In genomic region chr17:25184961-25185360, GRCm38 (mm10) we compare ENCODE assay signal across 8 mouse cellular contexts. TPM values are rescaled to one million over a fixed set of nuclear protein-coding genes. Genes with fewer than 3 reads are reported as not detected.
A peak's percentile ranks its signal among the peaks of the same experiment; 100 is the strongest.
DNase-seq lines count a peak whose midpoint lies in the region; ATAC-seq lines count a peak whose summit lies in the region.

No protein-coding gene starts in this region.

- peak overlapping the region; percentile 65 for H3K9ac ChIP-seq in lung, embryonic 15.5 days
- H3K9ac ChIP-seq in embryonic facial prominence, embryonic 12.5 days: peak overlapping the region; percentile 90
- H3K9ac ChIP-seq in intestine, embryonic 16.5 days (ENCODE audit: low read depth, low read length): peak overlapping the region; percentile 81
- peak overlapping the region; percentile 73 for H3K9ac ChIP-seq in neural tube, embryonic 15.5 days (replicated peaks)

- peak overlapping the region; percentile 69 for H3K4me3 ChIP-seq in lung, embryonic 15.5 days
- H3K4me3 ChIP-seq in embryonic facial prominence, embryonic 12.5 days: peak overlapping the region; percentile 98
- H3K4me3 ChIP-seq in intestine, embryonic 16.5 days (ENCODE audit: low read length): peak overlapping the region; percentile 98
- peak overlapping the region; percentile 63 for H3K4me3 ChIP-seq in neural tube, embryonic 15.5 days (replicated peaks)

- ATAC-seq in lung, embryonic 15.5 days (ENCODE audit: borderline replicate concordance, extremely low read depth, low FRiP score, low TSS enrichment): no peak; the same call in 1 of the 2 replicates
- no peak for ATAC-seq in embryonic facial prominence, embryonic 12.5 days (ENCODE audit: insufficient number of reproducible peaks, insufficient read depth, low FRiP score, low TSS enrichment)
- peak; percentile 29 for ATAC-seq in intestine, embryonic 16.5 days
- peak; percentile 6; the same call in 1 of the 2 replicates for ATAC-seq in neural tube, embryonic 15.5 days (ENCODE audit: low FRiP score)

- H3K36me3 ChIP-seq in lung, embryonic 15.5 days: no peaks in the 10 kb centered on the region
- H3K36me3 ChIP-seq in embryonic facial prominence, embryonic 12.5 days: no peaks in the 10 kb centered on the region
- no peaks in the 10 kb centered on the region for H3K36me3 ChIP-seq in intestine, embryonic 16.5 days (ENCODE audit: control insufficient read depth, insufficient read depth, low read length)
- no peaks in the 10 kb centered on the region for H3K36me3 ChIP-seq in neural tube, embryonic 15.5 days

- no peak for DNase-seq in lung, postnatal 4 days
- DNase-seq in layer of hippocampus, adult 11-12 months (ENCODE audit: low spot score): no peak
- no peak for DNase-seq in left cerebral cortex, postnatal 4 days
- DNase-seq in gastrocnemius, postnatal 25 days: no peak

- no peak overlapping the region for H3K27ac ChIP-seq in lung, embryonic 15.5 days
- peak overlapping the region; percentile 84; the same call in 1 of the 2 replicates for H3K27ac ChIP-seq in embryonic facial prominence, embryonic 12.5 days
- H3K27ac ChIP-seq in intestine, embryonic 16.5 days (ENCODE audit: low read length): peak overlapping the region; percentile 54
- H3K27ac ChIP-seq in neural tube, embryonic 15.5 days (replicated peaks): peak overlapping the region; percentile 96; the same call in 1 of the 2 replicates

- H3K4me1 ChIP-seq in lung, embryonic 15.5 days: peaks cover 30% of the 10 kb centered on the region
- H3K4me1 ChIP-seq in embryonic facial prominence, embryonic 12.5 days: peaks cover 22% of the 10 kb centered on the region
- peaks cover 25% of the 10 kb centered on the region for H3K4me1 ChIP-seq in intestine, embryonic 16.5 days (ENCODE audit: control insufficient read depth, insufficient read depth, low read length)
- peaks cover 40% of the 10 kb centered on the region for H3K4me1 ChIP-seq in neural tube, embryonic 15.5 days

- H3K4me2 ChIP-seq in lung, embryonic 15.5 days: peak overlapping the region; percentile 84
- H3K4me2 ChIP-seq in embryonic facial prominence, embryonic 12.5 days (replicated peaks): peak overlapping the region; percentile 98
- H3K4me2 ChIP-seq in intestine, embryonic 16.5 days (ENCODE audit: low read depth, low read length): peak overlapping the region; percentile 89
- peak overlapping the region; percentile 100 for H3K4me2 ChIP-seq in neural tube, embryonic 15.5 days

- intact Hi-C loops in left cerebral cortex, postnatal 4 days (cut with DNase I): no loop called here

- 6% methylated on average over 17 of the region's 17 CpGs for WGBS in lung, embryonic 15.5 days
- 7% methylated on average over 17 of the region's 17 CpGs for WGBS in embryonic facial prominence, embryonic 12.5 days
- 10% methylated on average over 17 of the region's 17 CpGs for WGBS in intestine, embryonic 16.5 days
- 8% methylated on average over 17 of the region's 17 CpGs for WGBS in neural tube, embryonic 15.5 days

- no peaks in the 10 kb centered on the region for H3K27me3 ChIP-seq in lung, embryonic 15.5 days
- no peaks in the 10 kb centered on the region for H3K27me3 ChIP-seq in embryonic facial prominence, embryonic 12.5 days
- H3K27me3 ChIP-seq in intestine, embryonic 16.5 days (replicated peaks; ENCODE audit: control insufficient read depth, insufficient read depth, low read length): no peaks in the 10 kb centered on the region
- peaks cover 11% of the 10 kb centered on the region; the same call in 1 of the 2 replicates for H3K27me3 ChIP-seq in neural tube, embryonic 15.5 days (replicated peaks)

- no peaks in the 10 kb centered on the region for H3K9me3 ChIP-seq in lung, embryonic 15.5 days
- no peaks in the 10 kb centered on the region for H3K9me3 ChIP-seq in embryonic facial prominence, embryonic 12.5 days
- no peaks in the 10 kb centered on the region for H3K9me3 ChIP-seq in intestine, embryonic 16.5 days (ENCODE audit: control insufficient read depth, low read length)
- H3K9me3 ChIP-seq in neural tube, embryonic 15.5 days (replicated peaks): no peaks in the 10 kb centered on the region

RNA-seq across cellular contexts. Expression of gene BC003965, which starts 0.6 kb away (rescaled TPM):
- polyA plus RNA-seq in lung, embryonic 15.5 days (2015; fragmentation: Nextera tagmentation; extraction: Ambion mirVana): 32.1 and 33.0 TPM in 2 replicates
- 35.1 and 35.3 TPM in 2 replicates for polyA plus RNA-seq in embryonic facial prominence, embryonic 12.5 days (2016; fragmentation: Nextera tagmentation; extraction: Ambion mirVana)
- 35.1 and 39.7 TPM in 2 replicates for polyA plus RNA-seq in intestine, embryonic 16.5 days (2015; fragmentation: Nextera tagmentation; extraction: Ambion mirVana)
- polyA plus RNA-seq in neural tube, embryonic 15.5 days (2015; fragmentation: Nextera tagmentation; extraction: Ambion mirVana): 31.5 and 31.7 TPM in 2 replicates
- 10 to 100 TPM; 16.8 to 18.6 TPM for total RNA-seq in left cerebral cortex, postnatal 4 days (2021)
- 10 to 100 TPM; 12.5 to 14.3 TPM for total RNA-seq in gastrocnemius, postnatal 25 days (2021)

RNA-seq across cellular contexts. Expression of gene Unkl, which starts 3.2 kb away (rescaled TPM):
- 8.6 and 8.8 TPM in 2 replicates for polyA plus RNA-seq in lung, embryonic 15.5 days (2015; fragmentation: Nextera tagmentation; extraction: Ambion mirVana)
- polyA plus RNA-seq in embryonic facial prominence, embryonic 12.5 days (2016; fragmentation: Nextera tagmentation; extraction: Ambion mirVana): 10.6 and 12.9 TPM in 2 replicates
- polyA plus RNA-seq in intestine, embryonic 16.5 days (2015; fragmentation: Nextera tagmentation; extraction: Ambion mirVana): 4.8 and 5.3 TPM in 2 replicates
- 14.1 and 14.8 TPM in 2 replicates for polyA plus RNA-seq in neural tube, embryonic 15.5 days (2015; fragmentation: Nextera tagmentation; extraction: Ambion mirVana)
- 10 to 100 TPM; 23.5 to 26.9 TPM for total RNA-seq in left cerebral cortex, postnatal 4 days (2021)
- 1 to 10 TPM; 4.4 to 4.5 TPM for total RNA-seq in gastrocnemius, postnatal 25 days (2021)

RNA-seq across cellular contexts. Expression of gene Gm38655, which starts 9.7 kb away (rescaled TPM):
- polyA plus RNA-seq in lung, embryonic 15.5 days (2015; fragmentation: Nextera tagmentation; extraction: Ambion mirVana): 9.0 and 10.3 TPM in 2 replicates
- not detected in 2 replicates for polyA plus RNA-seq in embryonic facial prominence, embryonic 12.5 days (2016; fragmentation: Nextera tagmentation; extraction: Ambion mirVana)
- polyA plus RNA-seq in intestine, embryonic 16.5 days (2015; fragmentation: Nextera tagmentation; extraction: Ambion mirVana): 1.3 and 1.6 TPM in 2 replicates
- polyA plus RNA-seq in neural tube, embryonic 15.5 days (2015; fragmentation: Nextera tagmentation; extraction: Ambion mirVana): not detected in 2 replicates
- not detected for total RNA-seq in left cerebral cortex, postnatal 4 days (2021)
- not detected for total RNA-seq in gastrocnemius, postnatal 25 days (2021)

RNA-seq across cellular contexts. Expression of gene Ccdc154, which starts 22.7 kb away (rescaled TPM):
- polyA plus RNA-seq in lung, embryonic 15.5 days (2015; fragmentation: Nextera tagmentation; extraction: Ambion mirVana): 0.44 and 0.50 TPM in 2 replicates
- not detected in 2 replicates for polyA plus RNA-seq in embryonic facial prominence, embryonic 12.5 days (2016; fragmentation: Nextera tagmentation; extraction: Ambion mirVana)
- polyA plus RNA-seq in intestine, embryonic 16.5 days (2015; fragmentation: Nextera tagmentation; extraction: Ambion mirVana): 0.15 and 0.18 TPM in 2 replicates
- not detected in 2 replicates for polyA plus RNA-seq in neural tube, embryonic 15.5 days (2015; fragmentation: Nextera tagmentation; extraction: Ambion mirVana)
- under 1 TPM in 1 of 2 experiments, not detected in 1; 0.16 TPM for total RNA-seq in left cerebral cortex, postnatal 4 days (2021)
- total RNA-seq in gastrocnemius, postnatal 25 days (2021): not detected

RNA-seq across cellular contexts. Expression of gene Clcn7, which starts 51.8 kb away (rescaled TPM):
- polyA plus RNA-seq in lung, embryonic 15.5 days (2015; fragmentation: Nextera tagmentation; extraction: Ambion mirVana): 21.4 and 22.4 TPM in 2 replicates
- polyA plus RNA-seq in embryonic facial prominence, embryonic 12.5 days (2016; fragmentation: Nextera tagmentation; extraction: Ambion mirVana): 27.1 and 27.4 TPM in 2 replicates
- 21.8 and 23.5 TPM in 2 replicates for polyA plus RNA-seq in intestine, embryonic 16.5 days (2015; fragmentation: Nextera tagmentation; extraction: Ambion mirVana)
- polyA plus RNA-seq in neural tube, embryonic 15.5 days (2015; fragmentation: Nextera tagmentation; extraction: Ambion mirVana): 25.1 and 28.7 TPM in 2 replicates
- total RNA-seq in left cerebral cortex, postnatal 4 days (2021): 10 to 100 TPM; 40.9 to 42.5 TPM
- total RNA-seq in gastrocnemius, postnatal 25 days (2021): 10 to 100 TPM; 11.7 to 13.1 TPM

Comparison
In these comparisons a context has a peak if more than half of its experiments do, and no peak if none do; other contexts are left out.
1. ATAC-seq: peak in intestine, embryonic 16.5 days (single experiment) and neural tube, embryonic 15.5 days (single experiment); none in lung, embryonic 15.5 days (single experiment) and embryonic facial prominence, embryonic 12.5 days (single experiment).
2. Peak in every context shown above with its lines, with median percentiles within 50 percentile points of each other: H3K4me2 ChIP-seq, H3K4me3 ChIP-seq and H3K9ac ChIP-seq.